Mouse (Mus musculus): ENCODE results near the gene Ank3.
"Not testable (repeated sequence)": the region's sequence is repeated elsewhere in the genome, so short reads cannot be mapped to it uniquely, and the experiment has no call there.

Ank3 gene

DNA sequence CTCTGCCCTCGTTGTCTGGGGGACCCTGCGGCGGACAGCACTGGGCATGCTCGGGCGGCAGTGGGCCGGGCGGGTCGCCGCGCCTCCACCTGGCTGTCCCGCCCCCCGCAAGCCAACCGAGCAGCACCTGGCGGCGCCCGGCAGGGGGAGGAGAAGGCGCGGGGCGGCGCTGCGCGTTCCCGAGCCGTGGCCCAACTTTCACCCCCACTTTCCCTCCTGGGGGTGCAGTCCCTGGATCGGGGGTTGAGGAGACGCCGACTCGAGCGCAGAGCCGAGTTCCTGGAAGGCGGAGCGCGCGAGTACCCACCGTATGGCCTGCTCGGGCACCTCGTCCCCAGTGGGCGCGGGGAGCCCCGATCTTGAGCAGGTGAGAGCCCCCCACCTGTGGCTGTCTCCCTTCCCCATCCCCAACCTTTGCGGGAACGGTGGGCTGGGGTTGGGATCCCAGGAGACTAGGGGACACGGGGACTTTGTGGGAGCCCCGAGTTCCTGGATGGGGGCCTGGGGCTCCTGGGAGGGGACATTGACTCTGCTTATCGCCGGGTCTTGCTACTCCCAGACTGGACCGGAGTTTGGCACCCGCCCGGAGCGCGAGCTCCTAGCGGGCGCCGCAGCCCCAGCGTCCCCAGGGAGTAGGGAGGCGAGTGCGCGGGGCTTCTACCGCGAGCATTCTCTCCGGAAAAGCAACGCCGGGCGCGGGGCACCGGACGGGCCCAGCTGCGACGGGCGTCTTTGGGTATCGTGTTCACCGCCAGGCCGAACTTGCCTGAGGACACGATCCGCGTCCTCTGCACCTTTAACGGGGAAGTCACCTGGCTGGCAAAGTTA, at the start of gene Ank3:
Gene Ank3, plus strand, starts transcription at position 11 of the 828 bp plus-strand sequence.
- no peak for DNase-seq (ENCODE audit: low read depth)

DNA sequence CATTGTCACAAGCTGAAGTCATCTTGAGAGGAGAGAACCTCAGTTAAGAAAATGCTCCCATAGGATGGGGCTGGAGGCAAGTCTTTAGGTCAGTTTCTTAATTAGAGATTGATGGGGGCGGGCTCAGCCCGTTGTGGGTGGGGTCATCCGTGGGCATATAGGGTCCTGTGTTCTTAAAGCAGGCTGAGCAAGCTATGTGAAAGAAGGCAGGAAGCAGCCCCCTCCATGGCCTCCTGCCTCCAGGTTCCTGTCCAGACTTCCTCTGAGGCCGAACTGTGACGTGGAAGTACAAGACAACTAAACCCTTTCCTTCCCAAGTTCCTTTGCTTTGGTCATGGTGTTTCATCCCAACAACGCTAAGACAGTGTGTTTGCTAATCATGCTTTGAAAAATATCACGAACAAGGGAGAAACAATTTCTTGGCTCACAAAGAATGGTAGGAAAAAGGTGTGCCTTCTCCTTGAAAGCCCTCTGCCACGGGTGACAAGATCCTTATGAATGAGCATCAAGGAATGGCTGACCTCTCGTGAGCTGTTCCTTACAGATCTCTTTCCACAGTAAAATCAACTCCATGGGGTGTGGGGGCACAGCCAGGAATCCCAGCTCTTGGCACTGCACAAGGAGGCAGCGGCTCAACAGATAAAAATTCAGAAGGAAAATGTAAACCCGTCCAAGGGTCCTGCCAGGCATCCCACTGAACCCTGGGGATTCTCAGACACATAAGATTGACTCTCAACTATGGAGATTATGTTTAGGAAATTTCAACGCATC, 47.3 kb upstream of the Ank3 start:
- DNase-seq (ENCODE audit: low read depth): peak; percentile 13

DNA sequence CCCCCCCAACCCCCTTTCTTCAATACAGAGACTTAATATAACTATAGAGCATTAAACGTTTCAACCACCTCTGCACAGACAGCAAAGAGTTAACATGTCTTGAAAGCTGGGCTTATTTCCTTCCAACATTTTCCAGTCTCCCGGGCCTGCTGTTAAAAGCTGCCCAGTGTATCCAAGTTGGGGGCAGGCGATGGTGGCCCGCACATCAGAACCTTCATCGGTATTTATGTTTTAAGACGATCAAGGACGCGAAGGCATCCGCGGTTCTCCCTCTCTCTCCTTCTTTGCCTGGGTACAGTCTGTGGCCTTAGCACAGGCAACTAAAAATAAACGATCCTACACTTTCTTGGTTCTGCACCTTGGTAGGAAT, 46.7 kb upstream of the Ank3 start:
- DNase-seq (ENCODE audit: low read depth): no peak

DNA sequence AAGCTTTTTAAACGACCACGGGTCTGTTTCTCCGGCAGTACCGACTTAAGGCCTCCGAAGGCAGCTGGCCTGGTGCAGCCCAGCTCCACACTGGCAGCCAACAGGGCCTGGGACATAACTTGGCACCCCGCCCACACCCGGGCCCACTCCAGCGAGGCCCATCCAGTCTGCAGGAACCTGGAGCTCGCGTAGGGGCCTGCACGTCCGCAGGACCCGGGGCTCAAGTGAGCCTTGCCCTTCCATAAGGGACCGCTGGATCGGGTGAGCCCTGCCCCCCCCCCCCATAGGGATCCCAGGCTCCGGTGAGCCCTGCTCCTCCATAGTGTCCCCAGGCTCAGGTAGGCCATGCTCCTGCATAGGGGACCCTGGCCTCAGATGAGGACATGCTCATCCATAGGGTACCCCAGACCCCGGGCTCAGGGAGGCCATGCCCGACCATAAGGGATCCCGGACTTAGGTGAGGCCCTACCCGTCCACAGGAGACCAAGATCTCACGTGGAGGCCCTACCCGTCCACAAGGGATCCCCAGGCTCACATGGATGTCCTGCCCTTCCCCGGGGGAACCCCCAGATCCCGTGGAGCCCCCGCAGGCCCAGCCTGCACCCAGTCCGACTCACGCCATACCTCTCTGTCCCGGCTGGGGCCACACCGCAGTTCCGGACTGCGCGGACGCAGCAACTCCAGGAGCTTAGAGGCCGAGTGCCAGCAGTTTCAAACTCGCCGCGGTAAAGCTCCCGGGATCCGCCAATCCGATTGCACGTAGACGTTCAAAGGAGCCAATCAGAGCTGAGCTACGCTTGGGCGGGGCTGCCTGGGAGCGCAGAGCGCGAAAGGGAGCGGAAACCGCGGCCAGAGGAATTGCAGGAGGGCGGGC, 46.1 kb upstream of the Ank3 start, which contains the start of gene Cdk1:
Gene Cdk1, minus strand, starts transcription at position 727 of the 874 bp plus-strand sequence.
- peak; percentile 91 for DNase-seq (ENCODE audit: low read depth)

DNA sequence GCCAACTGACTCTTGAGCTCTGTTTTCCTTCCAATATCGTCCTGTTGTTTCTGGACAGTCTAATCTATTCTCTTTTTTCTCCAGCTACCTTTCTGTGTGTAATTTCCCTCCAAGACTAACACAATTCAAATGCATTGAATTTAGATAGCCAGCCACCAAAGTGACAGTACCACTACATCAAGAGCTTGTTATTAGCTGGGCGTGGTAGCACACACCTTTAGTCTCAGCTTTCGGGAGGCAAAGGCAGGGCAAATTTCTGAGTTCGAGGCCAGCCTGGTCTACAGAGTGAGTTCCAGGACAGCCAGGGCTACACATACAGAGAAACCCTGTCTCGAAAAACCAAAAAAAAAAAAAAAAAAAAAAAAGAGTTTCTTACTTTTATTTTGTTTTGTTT, 45.5 kb upstream of the Ank3 start:
- DNase-seq (ENCODE audit: low read depth): not testable (repeated sequence)

DNA sequence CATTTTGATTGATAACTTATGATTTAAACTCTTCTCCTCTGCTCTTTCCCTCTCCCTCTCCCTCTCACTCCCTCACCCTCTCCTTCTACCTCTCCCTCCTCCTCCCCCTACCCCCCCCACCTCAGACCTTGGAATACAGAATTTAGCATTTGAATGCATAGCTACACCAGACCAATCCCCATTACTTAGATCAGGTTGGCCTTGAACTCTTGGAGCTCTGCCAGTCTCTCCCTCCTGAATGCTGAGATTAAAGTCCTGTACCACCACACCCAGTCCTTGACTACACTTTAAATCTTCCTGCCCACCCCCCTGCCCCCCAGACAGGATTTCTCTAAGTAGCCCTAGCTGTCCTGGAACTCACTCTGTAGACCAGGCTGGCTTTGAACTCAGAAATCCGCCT, 38.9 kb upstream of the Ank3 start:
- no peak for DNase-seq (ENCODE audit: low read depth)

DNA sequence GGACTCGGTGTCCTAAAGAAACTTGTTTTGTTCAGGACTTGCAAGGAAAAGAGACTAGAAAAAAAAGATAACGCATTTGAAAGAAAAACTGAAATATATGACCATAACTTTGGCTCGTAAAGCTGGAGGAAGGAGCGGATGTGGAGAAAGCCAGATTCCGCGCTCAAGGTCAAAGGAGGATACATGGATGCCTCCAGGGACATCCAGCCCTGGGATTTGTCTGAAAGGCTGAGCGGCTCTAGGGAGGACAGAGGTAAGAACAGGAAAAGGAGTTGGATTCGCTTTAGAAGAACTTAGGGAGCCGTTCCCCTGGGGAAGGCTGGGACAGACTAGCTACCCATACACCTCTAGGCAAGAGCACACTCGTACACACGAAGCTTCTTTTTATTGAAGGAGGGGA, 32.4 kb upstream of the Ank3 start:
- no peak for DNase-seq (ENCODE audit: low read depth)

DNA sequence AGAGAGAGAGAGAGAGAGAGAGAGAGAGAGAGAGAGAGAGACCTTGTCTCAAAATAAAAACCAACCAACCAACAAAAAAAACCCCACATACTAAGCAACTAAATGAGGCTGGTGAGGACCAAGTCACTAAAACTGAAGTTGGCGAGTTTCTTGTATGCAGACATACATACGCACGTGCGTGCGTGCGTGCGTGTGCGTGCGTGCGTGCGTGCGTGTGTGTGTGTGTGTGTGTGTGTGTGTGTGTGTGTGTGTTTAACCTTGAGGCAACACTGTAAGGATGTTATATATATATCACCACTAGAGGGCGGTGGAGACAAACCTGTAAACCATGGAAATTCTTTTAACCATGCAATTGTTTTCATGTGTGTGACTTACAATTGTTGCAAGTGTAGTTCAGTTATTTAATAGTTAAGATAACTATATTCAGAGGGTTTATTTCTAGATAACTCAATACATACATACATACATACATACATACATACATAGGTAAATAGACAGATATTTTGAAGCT, 31.6 kb upstream of the Ank3 start:
- DNase-seq (ENCODE audit: low read depth): peak; percentile 50

GRCm38 (mm10) chr10:69369321-69369720, 29.3 kb upstream of the Ank3 start:
- DNase-seq (ENCODE audit: low read depth): no peak

GRCm38 (mm10) chr10:69371441-69371840, 27.1 kb upstream of the Ank3 start:
- peak; percentile 42 for DNase-seq (ENCODE audit: low read depth)

- no peak for DNase-seq (ENCODE audit: low read depth)
These were observed 26.5 kb upstream of the Ank3 start for GRCm38 (mm10) chr10:69372061-69372460.

GRCm38 (mm10) chr10:69373796-69374550, 24.6 kb upstream of the Ank3 start:
- no peak for DNase-seq (ENCODE audit: low read depth)

DNA sequence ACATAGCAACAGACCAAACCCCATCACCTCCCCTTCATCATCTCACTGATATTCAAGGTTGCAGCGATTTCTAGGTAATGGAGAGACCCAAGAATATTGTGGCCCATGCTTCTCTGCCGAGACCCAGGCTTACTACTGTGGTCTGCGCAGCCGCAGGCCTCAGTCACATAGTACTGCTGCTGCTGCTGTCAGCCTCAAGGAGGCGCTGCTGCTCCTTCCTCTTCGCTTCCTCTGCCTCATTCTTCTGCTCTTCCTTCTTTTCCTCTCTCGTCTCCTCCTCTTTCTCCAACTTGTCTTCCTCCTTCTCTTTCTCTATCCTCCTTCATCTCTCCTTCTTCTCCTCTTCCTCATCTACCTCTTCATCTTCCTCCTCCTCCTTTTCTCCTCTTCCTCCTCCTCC, 23.4 kb upstream of the Ank3 start:
- no peak for DNase-seq (ENCODE audit: low read depth)

GRCm38 (mm10) chr10:69383186-69383585, 15.4 kb upstream of the Ank3 start:
- DNase-seq (ENCODE audit: low read depth): no peak

DNA sequence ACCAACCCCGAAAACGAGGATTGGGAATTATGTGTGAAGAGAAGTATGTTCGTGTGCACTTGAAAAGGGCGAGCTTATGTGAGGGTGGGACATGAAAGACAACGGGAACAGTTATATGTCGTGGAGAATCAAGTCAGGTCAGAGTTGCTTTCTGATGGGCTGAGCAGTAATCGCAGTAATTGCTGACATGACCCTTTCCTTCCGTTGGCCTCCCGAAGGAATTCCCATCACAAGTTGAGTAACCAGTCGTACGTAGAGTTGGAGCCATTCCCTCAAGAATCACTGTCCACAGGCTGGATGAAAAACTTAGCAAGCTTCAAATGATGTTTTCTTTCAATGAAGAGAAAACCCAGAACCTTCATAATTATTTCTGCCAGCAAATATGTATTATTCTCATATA, 13.9 kb upstream of the Ank3 start:
- DNase-seq (ENCODE audit: low read depth): no peak

- DNase-seq (ENCODE audit: low read depth): no peak
These were observed 13.4 kb upstream of the Ank3 start for GRCm38 (mm10) chr10:69385136-69385535.

- no peak for DNase-seq (ENCODE audit: low read depth)
These were observed 11.8 kb upstream of the Ank3 start for GRCm38 (mm10) chr10:69386767-69387166.

GRCm38 (mm10) chr10:69389511-69389910, 9.1 kb upstream of the Ank3 start:
- DNase-seq (ENCODE audit: low read depth): no peak

- no peak for DNase-seq (ENCODE audit: low read depth)
These were observed 293 bp upstream of the Ank3 start for GRCm38 (mm10) chr10:69398197-69398762.

- DNase-seq (ENCODE audit: low read depth): no peak
These were observed 1.3 kb downstream of the Ank3 start for GRCm38 (mm10) chr10:69399814-69400385.

- DNase-seq (ENCODE audit: low read depth): no peak
These were observed 6.9 kb downstream of the Ank3 start for GRCm38 (mm10) chr10:69405431-69405830.

Data from naive thymus-derived CD4-positive, alpha-beta T cell, adult 2 months (primary cell).